Mouse (Mus musculus): ENCODE data around the gene Ehd2.

GRCm38 (mm10) chr7:15962311-15963288 lies 4.8 kb downstream of the Ehd2 start:
- TF ChIP-seq CTCF (IDR thresholded peaks at IDR 0.05; ENCODE audit: control insufficient read depth, insufficient read depth, insufficient replicate concordance, low read depth, low read length) (no peak), POLR2A (IDR thresholded peaks at IDR 0.05; ENCODE audit: control insufficient read depth, low read depth, low read length) (no peak)

All from testis, adult 2 months (tissue).